Mouse (Mus musculus) midbrain, postnatal 0 days (tissue): Measurements from ENCODE around the gene Lce1a2. TPM values are rescaled to one million over a fixed set of nuclear protein-coding genes. Genes with fewer than 3 reads are reported as not detected.

Experiments
- ATAC-seq: fragments of 200-750 bp; cut with Nextera tagmentation; 2 replicates; pipeline ENCODE4 v1.8.0; 2017; ENCODE audit warnings: moderate number of reproducible peaks, mild to moderate bottlenecking, moderate TSS enrichment, moderate library complexity; ENCODE audit not compliant: low FRiP score
- DNase-seq: peaks from one replicate; pipeline ENCODE4 v3.0.0-alpha.2; 2015; ENCODE audit warnings: low spot score
- H3K27ac ChIP-seq: fragments of 300-500 bp; sonication (generic); 2 replicates; pipeline ENCODE4 v1.5.1; 2014; ENCODE audit warnings: low read depth, mild to moderate bottlenecking, low read length, mixed read lengths
- H3K27me3 ChIP-seq: fragments of 300-500 bp; sonication (generic); 2 replicates; pipeline ENCODE4 v1.6.1; 2014; ENCODE audit warnings: low read length, control low read depth, mixed read lengths; ENCODE audit not compliant: insufficient read depth
- H3K36me3 ChIP-seq: fragments of 300-500 bp; sonication (generic); 2 replicates; pipeline ENCODE4 v1.6.1; 2014; ENCODE audit warnings: low read length, control low read depth, mixed read lengths; ENCODE audit not compliant: insufficient read depth
- H3K4me1 ChIP-seq: fragments of 300-500 bp; sonication (generic); 2 replicates; pipeline ENCODE4 v1.6.1; 2014; ENCODE audit warnings: mild to moderate bottlenecking, control low read depth, antibody characterized with exemption, low read length, mixed read lengths; ENCODE audit not compliant: insufficient read depth
- H3K4me2 ChIP-seq: fragments of 300-500 bp; sonication (generic); 2 replicates; pipeline ENCODE4 v1.6.1; 2014; ENCODE audit warnings: low read depth, mild to moderate bottlenecking, low read length, mixed read lengths; ENCODE audit not compliant: poor library complexity, severe bottlenecking
- H3K4me3 ChIP-seq: fragments of 300-500 bp; sonication (generic); 2 replicates; pipeline ENCODE4 v1.5.1; 2014; ENCODE audit warnings: low read depth, mild to moderate bottlenecking, low read length, moderate library complexity
- H3K9ac ChIP-seq: fragments of 300-500 bp; sonication (generic); replicated peaks from 2 replicates; pipeline ENCODE4 v1.6.1; 2014; ENCODE audit warnings: mild to moderate bottlenecking, low read length, moderate library complexity, mixed read lengths; ENCODE audit not compliant: poor library complexity, severe bottlenecking
- H3K9me3 ChIP-seq: fragments of 300-500 bp; sonication (generic); 2 replicates; pipeline ENCODE4 v1.6.1; 2016; ENCODE audit warnings: low read length, control low read depth
- CTCF ChIP-seq: IDR thresholded peaks from 2 replicates; pipeline ENCODE4 v1.5.1; 2016; ENCODE audit warnings: antibody characterized with exemption, mild to moderate bottlenecking
- WGBS: fragments of 180-500 bp; shearing (Covaris S2); extraction: QIAGEN DNeasy Blood & Tissue Kit; methylation state at CpG from one replicate; pipeline ENCODE4 v1.1.7; 2014; 5-methylcytosine and 5-hydroxymethylcytosine counted together
- polyA plus RNA-seq: library from polyadenylated mRNA; unstranded; fragments of >200 nt; fragmentation: Nextera tagmentation; extraction: Ambion mirVana; gene quantifications from 2 replicates; pipeline ENCODE4 v1.2.1, GENCODE M21; 2015
- total RNA-seq: library from RNA; depleted of rRNA; stranded (reverse); fragments of >200 nt; gene quantifications from 2 replicates; pipeline ENCODE4 v1.2.3, GENCODE M21; 2014

The Lce1a2 gene
- total and polyA plus RNA-seq, 2 experiments from 2014 or later = not detected

GRCm38 (mm10) chr3:92687110-92687509 is 17.0 kb upstream of the Lce1a2 start, which contains the start of gene Lce1d:
Lce1d (minus strand) TSS chr3:92687210.
- H3K27me3 ChIP-seq = no peaks in the 10 kb centered on the region
- no peak for ATAC-seq
- TF ChIP-seq CTCF = no peak
- no peaks in the 10 kb centered on the region for H3K36me3 ChIP-seq
- H3K4me1 ChIP-seq = no peaks in the 10 kb centered on the region
- H3K4me2 ChIP-seq = no peak within 1 kb of the TSS
- H3K27ac ChIP-seq = no peak within 1 kb of the TSS
- DNase-seq = no peak
- H3K4me3 ChIP-seq = no peak within 1 kb of the TSS
- H3K9me3 ChIP-seq = no peaks in the 10 kb centered on the region
- no peak within 1 kb of the TSS for H3K9ac ChIP-seq
- WGBS = 84% methylated on average over 2 of the region's 2 CpGs

- Histone ChIP-seq H3K4me1 (no peaks in the 10 kb centered on the region), H3K27me3 (no peaks in the 10 kb centered on the region), H3K36me3 (no peaks in the 10 kb centered on the region), H3K9me3 (no peaks in the 10 kb centered on the region), H3K27ac (no peak within 1 kb of the TSS), H3K4me3 (no peak within 1 kb of the TSS), H3K4me2 (no peak within 1 kb of the TSS), H3K9ac (no peak within 1 kb of the TSS)
- ATAC-seq = no peak
- no peak for DNase-seq
- WGBS = 89% methylated on average over 4 of the region's 4 CpGs
- TF ChIP-seq CTCF = no peak
These were observed 8.8 kb upstream of the Lce1a2 start, which contains the start of gene Lce1c for GRCm38 (mm10) chr3:92678947-92679346. Lce1c (plus strand) TSS chr3:92679247.

- H3K27ac ChIP-seq = no peak within 1 kb of the TSS
- ATAC-seq (no peak), DNase-seq (no peak)
- no peaks in the 10 kb centered on the region for H3K27me3 ChIP-seq
- H3K4me1 ChIP-seq = no peaks in the 10 kb centered on the region
- H3K4me3 ChIP-seq = no peak within 1 kb of the TSS
- H3K9ac ChIP-seq = no peak within 1 kb of the TSS
- H3K4me2 ChIP-seq = no peak within 1 kb of the TSS
- H3K9me3 ChIP-seq = no peaks in the 10 kb centered on the region
- no peak for TF ChIP-seq CTCF
- H3K36me3 ChIP-seq = no peaks in the 10 kb centered on the region
These were observed 13.3 kb downstream of the Lce1a2 start, which contains the start of gene Lce1b for GRCm38 (mm10) chr3:92656826-92657225. Lce1b (minus strand) TSS chr3:92656926.

GRCm38 (mm10) chr3:92648207-92648606 is 21.9 kb downstream of the Lce1a2 start, which contains the start of gene Lce1a1:
Lce1a1 (minus strand) TSS chr3:92648307.
- Histone ChIP-seq H3K27ac (no peak within 1 kb of the TSS), H3K27me3 (no peaks in the 10 kb centered on the region), H3K4me2 (no peak within 1 kb of the TSS), H3K9me3 (no peaks in the 10 kb centered on the region), H3K4me3 (no peak within 1 kb of the TSS), H3K4me1 (no peaks in the 10 kb centered on the region), H3K36me3 (no peaks in the 10 kb centered on the region), H3K9ac (no peak within 1 kb of the TSS)
- TF ChIP-seq CTCF = no peak
- ATAC-seq (no peak), DNase-seq (no peak)
- 97% methylated on average over 1 of the region's 1 CpGs for WGBS

GRCm38 (mm10) chr3:92639854-92640253 is 30.3 kb downstream of the Lce1a2 start:
- WGBS = 96% methylated on average over 15 of the region's 15 CpGs
- Histone ChIP-seq H3K27ac (no peak overlapping the region), H3K4me2 (no peak overlapping the region), H3K4me1 (no peaks in the 10 kb centered on the region), H3K4me3 (no peak overlapping the region), H3K9ac (no peak overlapping the region), H3K27me3 (no peaks in the 10 kb centered on the region), H3K36me3 (no peaks in the 10 kb centered on the region), H3K9me3 (no peaks in the 10 kb centered on the region)
- ATAC-seq (no peak), DNase-seq (no peak)
- TF ChIP-seq CTCF = no peak

- no peak for ATAC-seq
- Histone ChIP-seq H3K4me3 (no peak overlapping the region), H3K27me3 (no peaks in the 10 kb centered on the region), H3K9me3 (no peaks in the 10 kb centered on the region), H3K4me1 (no peaks in the 10 kb centered on the region), H3K36me3 (no peaks in the 10 kb centered on the region), H3K9ac (no peak overlapping the region), H3K4me2 (no peak overlapping the region), H3K27ac (no peak overlapping the region)
- WGBS = 59% methylated on average over 3 of the region's 3 CpGs
- DNase-seq = no peak
- no peak for TF ChIP-seq CTCF
These were observed 31.5 kb downstream of the Lce1a2 start for GRCm38 (mm10) chr3:92638653-92638991.
